Comparison of ENCODE assay signal across 23 mouse cellular contexts in the genomic region with DNA sequence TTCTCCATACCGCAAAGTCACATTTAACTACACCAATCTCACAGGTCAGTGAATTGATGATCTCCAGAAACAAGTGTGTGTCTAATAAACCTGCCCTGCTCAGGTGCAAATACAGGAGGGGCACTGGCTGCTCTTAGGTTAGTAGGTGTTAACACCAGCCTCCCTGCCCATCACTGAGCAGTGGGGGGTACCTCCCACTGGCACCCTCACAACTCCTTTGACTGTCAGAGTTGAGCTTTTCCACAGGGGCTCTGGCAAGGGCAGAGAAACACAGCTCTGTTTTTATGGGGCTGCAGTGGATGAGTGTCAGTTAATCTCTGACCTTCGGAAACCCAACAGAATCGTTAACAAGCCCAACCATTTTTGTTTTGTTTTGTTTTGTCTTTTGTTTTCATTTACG. TPM values are rescaled to one million over a fixed set of nuclear protein-coding genes. Genes with fewer than 3 reads are reported as not detected.
DNase-seq lines count a peak whose midpoint lies in the region; ATAC-seq and TF ChIP-seq lines count a peak whose summit lies in the region.
"Had no signal": no experiment of that assay in that cellular context is flagged by ENCODE, and none has a peak within 500 bp of the region (broad histone marks: within the 10 kb centered on the region; RNA-seq: fewer than 3 reads in every experiment).

No protein-coding gene starts in this region.

- H3K4me3 ChIP-seq in intestine, embryonic 14.5 days (ENCODE audit: low read depth, low read length), result no peak overlapping the region
- no peak overlapping the region for H3K4me3 ChIP-seq in intestine, embryonic 16.5 days (ENCODE audit: low read length)
- no peak overlapping the region for H3K4me3 ChIP-seq in limb, embryonic 10.5 days
- H3K4me3 ChIP-seq in liver, postnatal 0 days (ENCODE audit: low read depth, low read length), result no peak overlapping the region
- H3K4me3 ChIP-seq: embryonic facial prominence, embryonic 12.5 days; forebrain, embryonic 13.5 days; heart, adult 2 months; heart, embryonic 12.5 days; hindbrain, embryonic 12.5 days; intestine, embryonic 15.5 days had no signal

- no peak for TF ChIP-seq CTCF in liver, postnatal 0 days (IDR thresholded peaks at IDR 0.05; ENCODE audit: low read depth)

- no peak overlapping the region for H3K9ac ChIP-seq in intestine, embryonic 14.5 days (ENCODE audit: low read length)
- H3K9ac ChIP-seq in intestine, embryonic 16.5 days (ENCODE audit: low read depth, low read length), result no peak overlapping the region
- no peak overlapping the region for H3K9ac ChIP-seq in liver, postnatal 0 days (replicated peaks)
- H3K9ac ChIP-seq: embryonic facial prominence, embryonic 12.5 days; forebrain, embryonic 13.5 days; forebrain, postnatal 0 days; heart, embryonic 12.5 days; hindbrain, embryonic 12.5 days; intestine, embryonic 15.5 days had no signal

- H3K4me1 ChIP-seq in intestine, embryonic 14.5 days (replicated peaks; ENCODE audit: control insufficient read depth, insufficient read depth, low read length), result peaks cover 1% of the 10 kb centered on the region; the same call in 1 of the 2 replicates
- peaks cover 2% of the 10 kb centered on the region; the same call in 1 of the 2 replicates for H3K4me1 ChIP-seq in intestine, embryonic 16.5 days (ENCODE audit: control insufficient read depth, insufficient read depth, low read length)
- H3K4me1 ChIP-seq in limb, embryonic 10.5 days, result peaks cover 32% of the 10 kb centered on the region
- H3K4me1 ChIP-seq in liver, postnatal 0 days (ENCODE audit: insufficient read depth), result peaks cover 5% of the 10 kb centered on the region; the same call in 1 of the 2 replicates

- H3K9me3 ChIP-seq in intestine, embryonic 14.5 days (ENCODE audit: control insufficient read depth, low read length), result no peaks in the 10 kb centered on the region
- no peaks in the 10 kb centered on the region for H3K9me3 ChIP-seq in intestine, embryonic 16.5 days (ENCODE audit: control insufficient read depth, low read length)
- H3K9me3 ChIP-seq in limb, embryonic 10.5 days (replicated peaks), result no peaks in the 10 kb centered on the region
- no peaks in the 10 kb centered on the region for H3K9me3 ChIP-seq in liver, postnatal 0 days (ENCODE audit: low read length)
- H3K9me3 ChIP-seq: embryonic facial prominence, embryonic 12.5 days; forebrain, embryonic 13.5 days; heart, embryonic 12.5 days; hindbrain, embryonic 12.5 days; intestine, embryonic 15.5 days had no signal

- peaks cover 93% of the 10 kb centered on the region for H3K27me3 ChIP-seq in intestine, embryonic 14.5 days (replicated peaks; ENCODE audit: control insufficient read depth, insufficient read depth, low read length)
- H3K27me3 ChIP-seq in intestine, embryonic 16.5 days (replicated peaks; ENCODE audit: control insufficient read depth, insufficient read depth, low read length), result peaks cover 40% of the 10 kb centered on the region
- peaks cover 99% of the 10 kb centered on the region for H3K27me3 ChIP-seq in limb, embryonic 10.5 days (ENCODE audit: low read depth, poor library complexity, severe bottlenecking)
- H3K27me3 ChIP-seq in liver, postnatal 0 days (ENCODE audit: insufficient read depth, low read length), result peaks cover 95% of the 10 kb centered on the region
- H3K27me3 ChIP-seq: CH12.LX had no signal

- no peak overlapping the region for H3K4me2 ChIP-seq in intestine, embryonic 14.5 days (ENCODE audit: low read length)
- H3K4me2 ChIP-seq in intestine, embryonic 16.5 days (ENCODE audit: low read depth, low read length), result no peak overlapping the region
- no peak overlapping the region for H3K4me2 ChIP-seq in liver, postnatal 0 days (ENCODE audit: low read depth, low read length)
- H3K4me2 ChIP-seq: embryonic facial prominence, embryonic 12.5 days; forebrain, embryonic 13.5 days; heart, embryonic 12.5 days; hindbrain, embryonic 12.5 days; intestine, embryonic 15.5 days had no signal

- H3K36me3 ChIP-seq in intestine, embryonic 14.5 days (ENCODE audit: control insufficient read depth, insufficient read depth, low read length), result no peaks in the 10 kb centered on the region
- no peaks in the 10 kb centered on the region for H3K36me3 ChIP-seq in intestine, embryonic 16.5 days (ENCODE audit: control insufficient read depth, insufficient read depth, low read length)
- no peaks in the 10 kb centered on the region for H3K36me3 ChIP-seq in limb, embryonic 10.5 days
- no peaks in the 10 kb centered on the region for H3K36me3 ChIP-seq in liver, postnatal 0 days (replicated peaks; ENCODE audit: insufficient read depth, low read length)
- H3K36me3 ChIP-seq: embryonic facial prominence, embryonic 12.5 days; heart, embryonic 12.5 days; hindbrain, embryonic 12.5 days; intestine, embryonic 15.5 days had no signal

- no peak for TF ChIP-seq EP300 in liver, postnatal 0 days (IDR thresholded peaks at IDR 0.05; ENCODE audit: low read depth)

- 29% methylated on average over 4 of the region's 4 CpGs for WGBS in intestine, embryonic 14.5 days
- WGBS in intestine, embryonic 16.5 days, result 40% methylated on average over 4 of the region's 4 CpGs
- 4% methylated on average over 4 of the region's 4 CpGs for WGBS in limb, embryonic 10.5 days
- 11% methylated on average over 4 of the region's 4 CpGs for WGBS in liver, postnatal 0 days (ENCODE audit: insufficient replicate concordance)

- peak; percentile 34 for DNase-seq in embryo, embryonic 9.5 days (ENCODE audit: extremely low spot score)
- DNase-seq in embryo, embryonic 11 days, result no peak
- peak; percentile 51 for DNase-seq in intestine, embryonic 14.5 days (ENCODE audit: low spot score)
- peak; percentile 11 for DNase-seq in retina, embryonic 14.5 days (ENCODE audit: low spot score)
- no peak for DNase-seq in retina, postnatal 1 day
- peak; percentile 37 for DNase-seq in limb, embryonic 10.5 days (ENCODE audit: low spot score)
- no peak for DNase-seq in liver, postnatal 0 days
- DNase-seq: adrenal gland, adult 2 months; adrenal gland, postnatal 25 days; cerebellum, adult 18-20 months; cerebellum, adult 9-11 months; gastrocnemius, postnatal 14 days; heart, adult 2 months; heart, postnatal 36 days had no signal

- ATAC-seq in intestine, embryonic 14.5 days (replicated peaks; ENCODE audit: low FRiP score, low TSS enrichment, low read depth), result no peak
- no peak for ATAC-seq in intestine, embryonic 16.5 days
- no peak for ATAC-seq in liver, postnatal 0 days
- ATAC-seq: forebrain, embryonic 13.5 days; forebrain, postnatal 0 days; hindbrain, postnatal 0 days; intestine, embryonic 15.5 days had no signal

- no peak overlapping the region for H3K27ac ChIP-seq in intestine, embryonic 14.5 days (ENCODE audit: low read depth)
- no peak overlapping the region for H3K27ac ChIP-seq in intestine, embryonic 16.5 days (ENCODE audit: low read length)
- H3K27ac ChIP-seq in limb, embryonic 10.5 days, result no peak overlapping the region
- no peak overlapping the region for H3K27ac ChIP-seq in liver, postnatal 0 days (ENCODE audit: low read depth)
- H3K27ac ChIP-seq: embryonic facial prominence, embryonic 12.5 days; forebrain, embryonic 13.5 days; heart, adult 2 months; hindbrain, embryonic 12.5 days; hindbrain, postnatal 0 days; intestine, embryonic 15.5 days had no signal

RNA-seq across cellular contexts. Expression of gene Pitx2, which starts 9.6 kb away (rescaled TPM):
- 35.6 and 48.0 TPM in 2 replicates for polyA plus RNA-seq in intestine, embryonic 14.5 days (2014; fragmentation: Nextera tagmentation; extraction: Ambion mirVana)
- 28.1 and 29.0 TPM in 2 replicates for polyA plus RNA-seq in intestine, embryonic 16.5 days (2015; fragmentation: Nextera tagmentation; extraction: Ambion mirVana)
- polyA plus RNA-seq in limb, embryonic 10.5 days (2016; fragmentation: Nextera tagmentation; extraction: Ambion mirVana), result 25.6 and 39.1 TPM in 2 replicates
- 0.20 and 0.33 TPM in 2 replicates for polyA plus RNA-seq in liver, postnatal 0 days (2015; fragmentation: Nextera tagmentation; extraction: Ambion mirVana)

Comparison
In these comparisons a context has a peak if more than half of its experiments do, and no peak if none do; other contexts are left out.
1. DNase-seq: peak in embryo, embryonic 9.5 days (single experiment), intestine, embryonic 14.5 days (single experiment), retina, embryonic 14.5 days (single experiment) and limb, embryonic 10.5 days (single experiment); none in embryo, embryonic 11 days (single experiment), retina, postnatal 1 day (single experiment) and liver, postnatal 0 days (single experiment).
2. RNA of gene Pitx2, which starts 9.6 kb away (polyA plus RNA-seq): 25.6 to 39.1 TPM in limb, embryonic 10.5 days, 35.6 to 48.0 TPM in intestine, embryonic 14.5 days and 28.1 to 29.0 TPM in intestine, embryonic 16.5 days; 0.20 to 0.33 TPM in liver, postnatal 0 days; every median in the first group is over 10 times any median in the second.